Mouse (Mus musculus) spleen, adult 2 months (tissue): Measurements from ENCODE around the gene Dync1i1. TPM values are rescaled to one million over a fixed set of nuclear protein-coding genes. Genes with fewer than 3 reads are reported as not detected.

Experiments used
- DNase-seq, 2 experiments: peaks; one replicate each; pipeline versions ENCODE4 v3.0.0 to v3.0.0-alpha.2; 2012 to 2021; ENCODE audit warnings: low spot score in 2 of 2, low read depth in 1 of 2
- H3K27ac ChIP-seq: fragments of 200-500 bp; 2 replicates; pipeline ENCODE4 v1.5.1; 2012; ENCODE audit warnings: low read length, inconsistent platforms; ENCODE audit not compliant: insufficient read depth
- H3K27me3 ChIP-seq: fragments of 200-500 bp; 2 replicates; pipeline ENCODE4 v1.6.1; 2012; ENCODE audit warnings: mild to moderate bottlenecking, moderate library complexity, low read length, inconsistent platforms; ENCODE audit not compliant: control insufficient read depth, insufficient read depth
- H3K36me3 ChIP-seq: fragments of 200-500 bp; 2 replicates; pipeline ENCODE4 v1.6.1; 2012; ENCODE audit warnings: mild to moderate bottlenecking, low read length, inconsistent platforms; ENCODE audit not compliant: control insufficient read depth, insufficient read depth
- H3K4me1 ChIP-seq: fragments of 200-500 bp; 2 replicates; pipeline ENCODE4 v1.6.1; 2011; ENCODE audit warnings: inconsistent platforms; ENCODE audit not compliant: control insufficient read depth, insufficient read depth, insufficient read length
- H3K4me3 ChIP-seq: fragments of 200-500 bp; 2 replicates; pipeline ENCODE4 v1.5.1; 2011; ENCODE audit warnings: mild to moderate bottlenecking, inconsistent platforms; ENCODE audit not compliant: insufficient read depth, insufficient read length; ENCODE audit errors: extremely low read depth
- CTCF ChIP-seq: fragments of 200-500 bp; IDR thresholded peaks from 2 replicates; pipeline ENCODE4 v1.5.1; 2011; ENCODE audit warnings: mild to moderate bottlenecking, inconsistent platforms; ENCODE audit not compliant: insufficient read depth, insufficient read length, insufficient replicate concordance; ENCODE audit errors: extremely low read depth
- POLR2A ChIP-seq: fragments of 200-500 bp; IDR thresholded peaks from 2 replicates; pipeline ENCODE4 v1.6.1; 2011; ENCODE audit warnings: low read depth, low read length, inconsistent platforms
- WGBS: fragments of 180-500 bp; shearing (Covaris S2); methylation state at CpG from one replicate; pipeline ENCODE4 v1.1.7; 2018; 5-methylcytosine and 5-hydroxymethylcytosine counted together
- polyA plus RNA-seq: library from polyadenylated mRNA; depleted of rRNA; stranded (reverse); fragments of >200 nt; gene quantifications from 2 replicates; pipeline ENCODE4 v1.2.3, GENCODE M21; 2012

Gene Dync1i1
- polyA plus RNA-seq, 1 experiment: 1.6 TPM

GRCm38 (mm10) chr6:6011364-6011763 is 285.9 kb downstream of the Dync1i1 start:
- DNase-seq: no peak
- H3K27ac ChIP-seq: no peak overlapping the region
- H3K4me1 ChIP-seq: no peaks in the 10 kb centered on the region
- no peaks in the 10 kb centered on the region for H3K36me3 ChIP-seq
- no peak overlapping the region for H3K4me3 ChIP-seq
- no peaks in the 10 kb centered on the region for H3K27me3 ChIP-seq
- TF ChIP-seq CTCF (no peak), POLR2A (no peak)
- WGBS: 80% methylated on average over 2 of the region's 2 CpGs

- Histone ChIP-seq H3K36me3 (no peaks in the 10 kb centered on the region), H3K4me3 (no peak overlapping the region), H3K27me3 (no peaks in the 10 kb centered on the region), H3K27ac (no peak overlapping the region), H3K4me1 (no peaks in the 10 kb centered on the region)
- 64% methylated on average over 15 of the region's 15 CpGs for WGBS
- TF ChIP-seq CTCF (no peak), POLR2A (no peak)
- DNase-seq: no peak
Measured at GRCm38 (mm10) chr6:6015616-6016015, 290.2 kb downstream of the Dync1i1 start.

- H3K4me1 ChIP-seq: no peaks in the 10 kb centered on the region
- no peaks in the 10 kb centered on the region for H3K27me3 ChIP-seq
- no peak overlapping the region for H3K4me3 ChIP-seq
- DNase-seq: no peak
- 83% methylated on average over 9 of the region's 9 CpGs for WGBS
- no peak overlapping the region for H3K27ac ChIP-seq
- TF ChIP-seq CTCF (no peak), POLR2A (no peak)
- no peaks in the 10 kb centered on the region for H3K36me3 ChIP-seq
Measured at GRCm38 (mm10) chr6:6016931-6017330, 291.5 kb downstream of the Dync1i1 start.

GRCm38 (mm10) chr6:6023976-6024375 is 298.5 kb downstream of the Dync1i1 start:
- DNase-seq: no peak
- Histone ChIP-seq H3K4me1 (no peaks in the 10 kb centered on the region), H3K27ac (no peak overlapping the region), H3K36me3 (no peaks in the 10 kb centered on the region), H3K4me3 (no peak overlapping the region), H3K27me3 (no peaks in the 10 kb centered on the region)
- TF ChIP-seq POLR2A (no peak), CTCF (no peak)
- 74% methylated on average over 6 of the region's 6 CpGs for WGBS

GRCm38 (mm10) chr6:6027664-6028063 is 302.2 kb downstream of the Dync1i1 start:
- 90% methylated on average over 6 of the region's 6 CpGs for WGBS

GRCm38 (mm10) chr6:6038773-6039550 is 313.5 kb downstream of the Dync1i1 start:
- Histone ChIP-seq H3K36me3 (no peaks in the 10 kb centered on the region), H3K4me3 (no peak overlapping the region), H3K27me3 (no peaks in the 10 kb centered on the region), H3K27ac (no peak overlapping the region), H3K4me1 (no peaks in the 10 kb centered on the region)
- DNase-seq: no peak
- 89% methylated on average over 18 of the region's 18 CpGs for WGBS
- TF ChIP-seq POLR2A (no peak), CTCF (no peak)

More at GRCm38 (mm10) chr6:6027664-6028063, 302.2 kb downstream of the Dync1i1 start:
- H3K4me1 ChIP-seq: no peaks in the 10 kb centered on the region
- no peak for TF ChIP-seq CTCF
- TF ChIP-seq POLR2A: no peak
- H3K27me3 ChIP-seq: no peaks in the 10 kb centered on the region
- no peaks in the 10 kb centered on the region for H3K36me3 ChIP-seq
- H3K4me3 ChIP-seq: no peak overlapping the region
- H3K27ac ChIP-seq: no peak overlapping the region
- DNase-seq: no peak

- Histone ChIP-seq H3K4me3 (no peak overlapping the region), H3K27me3 (no peaks in the 10 kb centered on the region), H3K27ac (no peak overlapping the region), H3K4me1 (no peaks in the 10 kb centered on the region), H3K36me3 (no peaks in the 10 kb centered on the region)
- 49% methylated on average over 12 of the region's 12 CpGs for WGBS
- DNase-seq: no peak
- TF ChIP-seq POLR2A (no peak), CTCF (no peak)
Measured at GRCm38 (mm10) chr6:6046729-6047424, 321.4 kb downstream of the Dync1i1 start.
